Mouse (Mus musculus) stomach, postnatal 0 days (tissue): ENCODE data around the gene Psmb5.

Source experiments
- CTCF ChIP-seq: IDR thresholded peaks from 2 replicates; pipeline ENCODE4 v1.5.1; 2016; ENCODE audit warnings: antibody characterized with exemption, low read depth, mild to moderate bottlenecking, moderate library complexity
- EP300 ChIP-seq: optimal IDR thresholded peaks from 2 replicates; pipeline ENCODE3; 2016; ENCODE audit warnings: antibody characterized with exemption

DNA sequence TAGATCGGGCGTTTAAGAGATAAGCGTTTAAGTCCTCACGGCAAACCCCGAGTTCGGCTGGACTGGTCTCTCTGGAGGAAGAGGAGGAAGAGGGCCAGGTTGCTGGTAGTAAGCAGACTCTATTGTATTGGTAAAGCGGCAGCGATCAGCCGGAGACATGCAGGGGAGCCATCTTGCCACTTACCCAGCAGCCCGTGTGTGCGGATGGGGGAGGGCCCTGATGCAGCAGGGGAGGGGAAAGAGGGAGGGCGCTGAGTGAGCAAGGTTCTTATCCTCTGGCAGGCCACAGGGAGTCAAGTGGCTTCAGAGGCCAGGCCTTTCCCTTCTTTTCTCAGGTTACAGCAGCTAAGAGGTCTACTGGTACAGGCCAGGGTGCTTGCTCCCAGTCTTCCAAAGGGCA, 35.7 kb upstream of the Psmb5 start:
- TF ChIP-seq CTCF, result peak; percentile 33
- no peak for TF ChIP-seq EP300
